Mouse (Mus musculus): ENCODE measurements around the gene Arsb. TPM values are rescaled to one million over a fixed set of nuclear protein-coding genes. Genes with fewer than 3 reads are reported as not detected.

The Arsb gene
- total RNA-seq, 2 experiments from 2014 or later = 83.4 to 88.0 TPM

DNA sequence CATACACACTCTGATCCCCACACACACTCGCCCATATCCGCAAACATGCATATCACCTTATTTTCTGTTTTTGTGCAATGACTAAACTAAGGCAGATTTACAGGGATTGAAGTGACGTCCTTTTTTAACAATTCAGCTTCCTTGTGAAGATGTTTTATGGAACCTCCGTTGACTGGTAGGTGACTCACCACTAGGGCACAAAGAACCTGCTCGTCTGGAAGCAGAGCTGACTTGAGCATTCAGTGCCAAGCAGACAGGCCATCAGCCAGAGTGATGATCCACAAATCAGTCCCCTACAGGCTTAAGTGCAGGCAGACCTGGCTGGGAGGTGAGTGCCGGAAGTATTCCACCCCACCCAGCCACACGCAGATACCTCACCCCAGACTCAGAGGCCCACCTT lies 120.7 kb downstream of the Arsb start:
- no peak for DNase-seq

DNA sequence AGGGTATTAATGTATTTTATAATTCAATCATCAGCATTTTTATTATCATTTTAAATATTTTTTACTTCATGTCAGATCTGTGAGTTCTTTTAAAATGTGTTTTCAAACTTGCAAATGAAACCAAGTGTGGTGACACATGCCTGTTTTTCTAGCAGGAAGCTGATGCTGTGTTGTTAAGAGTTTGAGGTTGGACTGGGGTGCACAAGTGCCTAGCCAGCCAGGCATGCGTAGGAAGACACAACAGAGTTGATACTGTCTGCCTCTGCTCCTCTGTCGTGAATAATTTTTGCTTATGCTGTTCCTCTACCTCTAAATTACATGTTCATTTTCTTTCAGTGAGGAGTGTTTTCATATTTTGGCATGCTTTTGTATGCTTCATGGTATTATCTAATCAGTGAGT lies 122.7 kb downstream of the Arsb start:
- DNase-seq = no peak

DNA sequence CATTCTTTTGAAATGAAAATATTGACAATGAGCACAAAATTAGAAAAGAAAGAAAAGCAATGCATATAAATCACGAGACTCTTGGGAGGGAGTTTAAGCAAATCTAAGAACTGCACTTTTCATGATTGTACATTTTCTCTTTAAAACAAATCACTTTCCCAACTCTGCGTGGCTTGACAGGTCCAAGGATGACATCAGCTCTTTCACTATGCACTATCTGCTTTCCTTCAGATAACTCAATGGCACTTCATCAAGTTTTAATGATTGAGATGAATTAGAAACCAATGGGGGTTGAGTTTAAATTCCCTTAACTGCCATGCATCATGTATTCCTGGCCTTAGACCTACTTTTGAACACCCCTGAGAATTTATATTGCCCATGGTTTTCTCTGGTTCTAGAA lies 124.0 kb downstream of the Arsb start:
- no peak for DNase-seq

DNA sequence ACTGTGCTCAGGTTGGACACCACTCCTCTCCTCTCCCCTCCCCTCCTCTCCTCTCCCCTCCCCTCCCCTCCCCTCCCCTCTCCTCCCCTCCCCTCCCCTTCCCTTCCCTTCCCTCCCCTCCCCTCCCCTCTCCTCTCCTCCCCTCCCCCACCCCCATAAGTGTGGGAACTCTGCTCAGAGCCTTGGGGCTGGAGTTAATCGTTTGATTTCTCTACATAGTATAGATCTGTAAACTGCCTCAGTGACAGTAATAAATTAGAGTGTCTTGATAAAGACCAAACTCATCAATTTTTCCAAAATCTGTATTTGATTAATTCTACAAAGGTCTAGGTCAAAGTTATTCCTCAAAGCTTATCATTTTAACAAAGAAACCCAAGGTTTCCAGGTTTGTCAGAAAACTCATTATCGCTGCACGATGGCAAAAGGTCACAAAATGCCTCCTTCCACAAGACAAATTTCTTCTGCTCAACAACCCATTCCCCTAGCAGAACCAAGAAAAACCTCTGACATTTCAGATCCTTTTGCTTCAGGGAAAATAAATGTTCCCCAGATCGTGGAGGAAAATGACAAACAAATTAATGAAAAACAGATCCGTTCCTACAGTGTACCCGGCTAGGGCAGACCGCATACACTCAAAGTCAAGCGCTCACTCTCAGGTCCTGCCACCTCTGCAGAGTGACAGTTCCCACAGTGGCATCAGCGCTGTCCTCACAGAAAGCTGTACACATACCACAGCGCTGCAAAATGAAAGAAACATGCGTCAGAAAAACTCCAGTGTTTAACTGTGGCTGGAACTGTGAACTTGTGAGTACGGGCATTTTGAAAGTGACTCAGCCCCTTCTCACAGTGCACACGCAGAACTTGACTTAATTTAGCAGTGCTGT lies 126.8 kb downstream of the Arsb start:
- DNase-seq = no peak

DNA sequence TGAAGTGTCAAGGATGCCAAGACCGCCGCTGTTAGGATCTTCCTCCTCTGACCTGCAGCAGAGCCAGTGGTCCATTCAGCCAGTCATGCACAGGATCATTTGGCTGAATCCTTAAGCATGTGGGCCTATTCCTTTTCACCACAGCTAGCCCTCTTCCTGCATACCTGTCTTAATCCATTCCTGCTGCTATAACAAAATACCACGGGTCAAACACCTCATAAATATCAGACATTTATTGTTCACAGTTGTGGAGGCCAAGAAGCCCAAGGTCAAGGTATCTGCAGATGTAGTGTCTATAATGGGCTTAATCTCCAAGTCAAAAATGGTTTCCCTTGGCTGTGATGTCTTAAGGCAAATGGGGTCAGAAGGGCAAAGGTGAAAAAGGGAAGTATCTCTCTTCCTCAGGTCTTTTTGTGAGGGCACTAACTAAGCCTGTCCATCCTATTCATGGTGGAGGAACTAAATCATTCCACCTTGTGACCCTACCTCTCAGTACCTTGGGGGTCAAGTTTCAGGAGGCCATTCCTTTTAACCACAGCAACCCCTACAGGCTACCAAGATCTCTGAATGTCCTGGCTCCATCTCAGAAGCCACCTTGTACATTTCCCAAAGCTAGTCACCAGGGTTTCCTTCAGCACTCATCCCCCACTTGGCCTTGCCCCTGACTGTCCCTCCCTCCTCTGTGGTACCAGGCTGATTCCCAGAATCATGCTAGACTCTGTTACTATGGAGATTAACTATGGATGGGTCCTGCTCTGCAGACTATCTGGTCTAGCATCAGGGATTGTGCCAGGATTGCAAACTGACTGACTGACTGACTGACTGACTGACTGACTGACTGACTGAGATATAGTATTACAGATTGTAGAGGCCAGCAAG lies 128.2 kb downstream of the Arsb start:
- no peak for DNase-seq

DNA sequence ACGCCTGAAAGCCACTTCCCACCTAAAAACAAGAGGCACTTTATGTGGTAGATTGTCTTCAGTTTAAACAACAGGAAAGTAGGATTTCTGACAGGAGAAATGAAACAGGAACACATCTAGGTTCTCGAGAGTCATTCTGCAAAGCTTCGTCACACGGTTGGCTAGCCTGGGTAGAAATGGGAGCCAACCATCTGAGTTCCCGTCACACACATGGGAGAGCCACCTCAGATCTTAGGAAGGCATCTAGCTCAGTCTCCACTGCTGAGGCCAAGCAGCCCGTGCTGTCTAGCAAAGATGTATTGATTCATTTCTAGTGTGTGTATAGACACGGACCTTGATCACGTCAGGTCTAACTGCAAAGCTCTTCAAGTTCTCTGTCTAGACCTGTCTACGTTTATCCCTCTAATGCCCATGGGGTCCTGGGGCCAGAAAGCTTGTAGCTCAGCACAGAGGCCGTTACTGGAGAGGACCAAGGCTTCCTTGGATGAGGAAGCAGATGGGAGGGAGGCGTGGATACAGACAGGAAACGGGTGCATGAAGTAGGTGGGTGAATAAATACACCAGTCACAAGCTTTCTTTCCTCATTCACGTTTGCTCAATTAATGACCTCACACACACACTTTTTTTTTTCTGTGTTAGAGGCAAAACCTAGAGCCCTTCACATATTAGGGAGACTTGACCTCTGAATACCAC lies 129.7 kb downstream of the Arsb start:
- peak in 1 of 2 experiments; percentile 45 for DNase-seq

DNA sequence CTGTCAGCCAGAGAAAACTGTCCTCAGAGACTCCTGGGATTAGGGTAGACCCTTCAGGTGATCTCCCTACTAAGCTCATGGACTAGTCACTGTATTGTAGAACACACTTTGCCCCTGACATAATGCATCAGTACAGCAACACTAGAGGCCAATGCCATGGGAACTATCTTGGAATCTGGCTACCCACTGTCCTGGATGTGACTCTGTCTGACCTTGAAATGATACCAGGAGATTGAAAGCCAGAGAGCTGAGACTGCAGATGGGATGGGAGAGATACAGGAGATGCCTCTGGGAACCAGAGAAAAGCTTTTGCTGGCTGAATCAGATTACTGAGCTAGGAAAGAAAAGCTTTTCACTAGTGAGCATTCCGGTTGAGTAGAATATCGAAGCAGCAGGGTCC lies 130.7 kb downstream of the Arsb start:
- no peak for DNase-seq

DNA sequence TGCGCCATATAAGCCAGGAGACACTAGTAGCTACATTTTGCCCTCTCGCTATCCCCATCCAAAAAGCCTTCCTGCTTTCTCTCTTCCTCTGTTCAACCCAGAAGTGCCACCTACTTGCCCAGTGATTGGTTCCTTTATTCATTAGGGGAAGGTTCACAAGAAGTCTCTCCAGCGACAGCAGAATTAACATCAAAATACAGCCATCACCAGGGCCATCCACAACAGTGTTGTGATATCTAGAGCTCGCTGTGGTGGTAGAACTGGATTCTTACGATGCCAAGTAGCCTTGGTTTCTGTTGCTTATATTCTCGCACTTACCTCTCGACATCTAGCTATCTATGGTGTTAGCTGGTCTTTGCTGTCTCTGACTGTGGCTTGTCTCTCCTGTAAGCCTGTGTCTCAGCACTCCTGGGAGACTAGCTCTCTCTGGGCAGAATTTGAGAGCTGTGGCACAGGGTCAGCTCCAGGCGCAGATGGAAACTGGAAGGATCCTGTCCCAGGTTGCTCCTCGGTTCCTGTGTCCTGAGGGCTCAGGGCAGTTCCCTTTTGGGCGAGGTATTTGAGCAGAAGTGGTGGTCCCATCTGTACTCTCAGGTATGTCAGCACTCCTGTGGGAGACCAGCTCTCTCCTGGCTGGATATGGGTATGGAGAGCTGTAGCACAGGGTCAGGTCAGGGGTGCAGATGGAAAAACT lies 135.3 kb downstream of the Arsb start:
- DNase-seq = no peak

DNA sequence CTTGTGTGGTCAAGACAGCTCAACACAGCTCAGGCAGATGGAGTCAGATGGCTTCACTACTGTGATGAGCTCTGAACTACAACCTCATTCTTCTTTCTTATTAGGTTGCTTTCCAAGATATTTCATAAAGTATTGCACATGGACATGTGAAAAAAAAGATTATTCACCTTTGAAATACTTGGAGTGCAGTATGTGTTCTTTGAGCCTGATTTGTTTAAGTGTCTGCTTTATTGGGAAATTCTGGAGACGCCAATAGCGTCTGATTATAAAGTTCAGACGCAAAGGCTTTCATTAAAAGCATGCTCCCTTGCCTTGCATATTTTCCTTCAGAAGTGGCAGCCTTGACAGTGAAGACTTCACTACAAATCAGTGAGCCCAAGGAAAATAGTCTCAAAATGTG lies 136.5 kb downstream of the Arsb start:
- no peak for DNase-seq

DNA sequence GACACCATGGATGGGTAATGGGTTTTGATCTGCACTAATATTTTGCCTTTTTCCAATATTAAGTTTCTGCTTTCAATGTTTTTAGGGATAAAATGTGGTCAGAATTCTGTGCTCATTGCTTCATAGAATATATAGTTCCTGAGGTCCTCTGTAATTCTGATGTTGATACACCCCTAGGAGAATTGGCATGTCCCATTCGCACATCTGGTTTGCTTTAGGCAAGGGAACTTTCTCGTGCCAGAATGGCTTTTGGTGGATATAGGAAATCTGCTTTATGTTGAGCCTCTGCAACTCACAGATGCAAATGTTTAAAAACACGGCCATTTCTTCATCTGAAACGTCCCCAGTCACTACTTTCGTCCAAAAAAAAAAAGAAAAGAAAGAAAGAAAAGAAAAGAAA lies 138.4 kb downstream of the Arsb start:
- DNase-seq = no peak

DNA sequence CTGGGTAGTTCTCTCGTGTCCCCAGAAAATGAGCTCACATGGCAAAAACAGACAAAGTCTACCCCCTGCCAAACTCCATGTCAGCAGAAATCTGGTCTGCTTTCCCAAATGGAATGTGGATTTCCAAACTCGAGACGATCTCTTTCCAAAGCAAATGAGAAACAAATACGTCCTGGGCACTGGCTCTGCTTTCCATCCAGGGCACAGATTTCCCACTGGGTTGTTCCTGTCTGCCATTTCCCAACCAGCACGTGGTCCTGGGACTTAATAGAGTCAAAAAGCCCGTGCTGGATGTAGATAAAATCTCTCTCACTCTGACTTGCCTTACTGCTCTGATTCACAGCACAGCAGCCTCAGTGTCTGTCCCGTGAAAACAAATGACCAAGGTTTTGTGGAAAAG lies 139.6 kb downstream of the Arsb start:
- no peak for DNase-seq

DNA sequence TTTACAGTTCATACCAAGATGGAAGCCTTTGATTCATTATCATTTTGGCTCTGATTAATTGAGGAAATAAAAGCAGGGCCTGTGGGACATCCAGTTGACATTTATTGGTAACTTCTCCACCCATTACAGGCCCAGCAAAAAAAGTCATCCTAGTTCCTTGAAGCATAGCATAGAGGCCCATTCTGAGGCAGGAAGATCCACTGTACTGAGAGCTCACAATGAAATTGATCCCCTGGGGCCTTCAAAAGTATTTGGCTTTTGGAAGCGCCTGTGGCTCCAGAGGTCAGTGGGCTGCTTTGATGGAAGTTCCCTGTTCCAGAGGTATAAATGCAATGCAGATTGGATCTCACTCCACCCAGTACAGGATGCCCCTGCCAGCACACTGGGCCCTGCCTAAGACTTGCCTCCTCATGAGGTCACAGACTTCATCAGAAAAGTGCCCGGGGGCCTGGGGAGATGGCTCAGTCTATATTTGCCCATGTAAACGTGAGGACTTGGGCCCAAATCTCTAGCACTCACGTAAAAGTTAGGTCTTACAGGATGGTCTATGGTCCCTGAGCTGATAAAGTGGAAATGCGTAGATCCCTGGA lies 141.0 kb downstream of the Arsb start:
- DNase-seq = no peak

DNA sequence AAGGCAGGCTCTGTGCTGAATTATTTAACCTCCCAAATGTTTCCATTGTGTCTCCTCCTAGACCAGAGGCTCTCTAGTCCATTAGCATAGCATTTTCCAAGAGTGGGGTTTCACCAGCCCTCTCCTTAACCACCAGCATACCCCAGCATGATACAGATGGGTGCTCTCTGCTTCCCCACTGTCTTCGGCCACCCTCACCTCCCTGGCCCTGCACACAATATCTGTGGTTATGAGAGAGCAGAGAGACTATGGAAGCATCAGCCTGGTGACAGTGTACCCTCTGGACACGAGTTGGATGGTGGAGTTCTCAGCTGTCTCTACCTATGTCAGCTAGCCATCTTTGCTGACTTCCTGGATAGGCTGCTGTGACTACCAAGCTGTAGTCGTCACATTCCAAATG lies 142.8 kb downstream of the Arsb start:
- no peak for DNase-seq

DNA sequence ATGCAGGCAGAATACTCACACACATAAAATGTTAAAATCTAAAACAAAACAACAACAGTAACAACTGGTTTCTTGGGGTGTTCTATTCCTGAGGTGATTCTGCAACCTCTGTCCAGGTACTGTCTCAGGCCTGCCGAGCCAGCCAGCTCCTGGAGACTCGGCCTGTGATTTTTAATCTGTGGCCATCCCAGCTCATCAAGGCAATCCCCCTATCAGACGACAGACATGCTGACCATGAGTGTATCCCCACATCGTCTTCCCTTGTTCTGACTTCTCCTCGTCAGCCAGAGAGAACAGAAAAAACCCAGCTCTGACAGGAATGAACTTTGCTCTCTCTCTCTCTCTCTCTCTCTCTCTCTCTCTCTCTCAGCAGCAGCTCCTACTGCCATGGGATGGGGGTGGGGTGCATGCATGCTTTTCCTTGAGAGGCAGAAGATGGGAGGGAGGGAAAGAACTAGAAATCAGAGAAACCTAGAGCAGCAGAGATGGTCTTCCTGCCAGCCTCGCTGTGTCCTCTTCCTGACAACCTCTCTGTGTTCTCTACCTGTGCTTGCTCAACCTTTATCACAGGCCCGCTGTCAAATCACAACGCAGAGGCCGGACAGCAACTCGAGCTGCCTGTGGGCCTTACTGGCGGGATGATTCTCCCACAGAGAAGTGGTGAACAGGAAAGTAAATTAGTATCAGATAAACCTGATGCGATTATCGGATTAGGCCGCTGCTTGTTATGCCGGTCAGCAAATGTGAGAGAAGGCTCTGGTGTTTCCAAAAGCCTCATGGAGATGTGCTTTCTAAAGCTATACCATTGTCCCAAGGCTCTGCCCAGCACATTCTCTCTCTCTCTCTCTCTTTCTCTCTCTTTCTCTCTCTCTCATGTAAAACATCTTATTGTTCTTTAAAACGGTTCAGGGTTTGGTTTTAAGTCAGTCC lies 144.5 kb downstream of the Arsb start:
- no peak for DNase-seq

DNA sequence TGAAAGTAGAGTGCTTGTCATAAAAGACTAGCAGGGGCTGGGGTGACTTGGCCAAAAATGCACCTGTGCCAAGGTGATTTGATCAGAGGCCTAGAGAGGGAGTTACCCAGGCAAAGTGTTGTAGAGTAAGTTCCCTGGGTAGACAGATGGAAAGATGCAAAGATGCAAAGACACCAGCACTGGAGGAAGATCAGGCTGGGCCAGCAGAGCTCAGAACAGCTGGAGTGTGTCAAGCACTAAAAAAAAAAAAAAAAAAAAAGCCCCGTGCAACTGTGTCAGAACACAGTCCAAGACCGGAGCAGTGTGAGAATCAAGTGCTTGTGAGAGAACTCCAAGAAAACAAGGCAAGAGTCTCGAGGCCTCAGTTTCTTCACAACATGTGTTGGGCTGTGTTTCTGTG lies 148.1 kb downstream of the Arsb start:
- DNase-seq = no peak

DNA sequence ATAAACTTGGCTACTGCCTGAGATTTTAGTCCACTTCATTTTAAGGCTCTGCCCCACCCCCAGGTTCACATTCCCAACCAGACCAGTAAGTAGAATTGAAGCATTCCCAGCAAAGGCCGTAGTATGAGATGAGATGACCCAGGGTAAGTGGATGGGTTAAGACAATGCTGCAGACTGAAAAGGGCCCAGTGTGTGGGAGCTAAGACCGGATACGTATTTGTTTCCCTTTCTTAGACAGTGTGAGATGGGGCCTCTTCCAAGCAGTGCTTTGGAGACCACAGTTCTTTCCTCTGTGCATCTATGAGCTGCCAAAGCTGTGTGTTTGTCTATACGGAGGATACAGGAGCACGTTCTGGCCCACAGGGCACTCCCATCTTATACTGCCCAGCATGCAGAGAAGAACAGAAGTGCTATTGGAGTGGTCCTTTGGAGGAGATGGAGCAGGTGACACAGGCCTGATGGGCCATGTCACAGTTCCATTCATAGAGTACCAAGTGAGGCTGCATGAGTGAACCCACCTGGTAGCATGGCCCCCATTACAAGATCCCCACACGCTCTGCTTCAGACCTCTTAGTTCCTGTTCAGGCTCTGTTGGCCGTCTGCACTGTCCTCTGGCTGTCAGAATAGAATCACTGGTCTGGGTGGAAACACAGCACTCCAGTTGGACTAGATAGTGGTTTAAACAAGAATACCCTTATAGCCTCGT lies 148.8 kb downstream of the Arsb start:
- DNase-seq = no peak

DNA sequence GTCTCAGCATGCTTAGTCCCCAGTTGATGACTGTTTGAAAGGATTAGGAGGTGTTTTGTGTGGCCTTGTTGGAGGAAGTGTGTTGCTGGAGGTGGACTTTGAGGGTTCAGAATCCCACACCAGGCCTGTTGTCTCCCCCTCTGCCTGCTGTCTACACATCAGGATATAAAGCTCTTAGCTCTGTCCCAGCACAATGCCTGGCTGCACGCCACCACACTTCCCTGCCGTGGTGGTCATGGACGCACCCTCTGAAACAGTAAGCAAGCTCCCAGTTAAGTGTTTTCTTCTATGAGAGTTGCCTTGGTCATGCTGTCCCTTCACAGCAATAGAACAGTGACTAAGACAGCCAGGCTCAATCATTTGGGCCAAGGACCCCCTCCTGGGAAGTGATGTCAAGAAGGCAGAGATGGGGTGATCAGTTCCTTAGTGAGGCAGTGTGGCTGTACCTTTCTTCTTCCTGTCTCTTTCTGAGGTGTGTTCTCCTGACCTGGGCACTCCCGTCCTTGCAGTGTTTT lies 149.4 kb downstream of the Arsb start:
- DNase-seq = no peak

DNA sequence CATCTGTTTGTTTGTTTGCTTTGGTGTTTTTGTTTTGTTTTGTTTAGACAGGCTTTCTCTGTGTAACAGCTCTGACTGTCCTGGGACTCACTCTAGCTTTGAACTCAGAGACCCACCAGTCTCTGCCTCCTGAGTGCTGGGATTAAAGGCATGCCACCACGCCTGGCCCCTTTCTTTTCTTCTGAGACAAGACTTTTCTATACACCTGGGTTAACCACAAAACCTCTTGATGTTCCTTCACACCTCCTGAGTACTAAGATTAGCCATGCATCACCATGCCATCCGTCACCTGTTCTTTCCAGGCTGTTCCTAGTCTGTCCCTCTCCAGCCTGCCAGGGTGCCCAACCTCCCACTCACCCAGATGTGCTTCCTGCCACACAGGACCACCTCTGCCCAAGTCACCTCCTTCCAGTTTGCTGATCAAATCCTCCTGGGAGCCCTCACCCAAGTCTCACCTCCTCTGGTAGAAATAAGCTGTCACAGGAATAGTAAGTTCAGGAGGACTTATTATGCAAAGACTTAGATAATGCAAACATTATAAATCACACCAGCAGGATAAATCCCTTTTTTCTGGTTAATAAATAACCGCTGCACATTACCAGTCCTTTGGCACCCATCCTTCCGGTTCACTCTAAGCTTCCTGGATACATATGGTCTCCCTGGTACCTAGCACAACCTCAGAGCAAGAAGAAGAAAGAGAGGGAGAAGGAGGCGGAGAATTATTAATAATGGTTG lies 150.6 kb downstream of the Arsb start:
- DNase-seq = no peak

DNA sequence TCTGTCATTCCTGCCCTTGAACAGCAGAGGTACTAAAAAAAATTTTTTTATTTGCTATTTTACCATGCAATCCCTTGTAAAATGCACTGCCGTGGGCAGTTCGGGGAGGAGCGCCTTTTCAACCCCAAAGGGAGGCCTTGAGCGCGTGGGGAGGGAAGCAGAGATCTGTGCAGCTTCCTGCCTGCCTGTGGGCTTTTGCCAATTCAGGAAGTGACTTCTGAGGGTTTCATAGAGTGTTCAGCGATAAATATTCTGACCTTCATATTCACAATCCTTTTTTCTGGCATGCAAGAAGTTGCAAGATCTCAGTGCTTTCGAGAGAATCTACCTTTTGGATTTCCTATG lies 151.1 kb downstream of the Arsb start:
- DNase-seq = no peak

Data from layer of hippocampus, postnatal 36 days (tissue).